Mouse (Mus musculus) lung, postnatal 0 days (tissue): Measurements from ENCODE around the gene Ccdc63. TPM values are rescaled to one million over a fixed set of nuclear protein-coding genes. Genes with fewer than 3 reads are reported as not detected.

Experiments
- ATAC-seq: fragments of 200-750 bp; cut with Nextera tagmentation; 2 replicates; pipeline ENCODE4 v1.8.0; 2017; ENCODE audit warnings: moderate library complexity
- DNase-seq: peaks from one replicate; pipeline ENCODE4 v3.0.0-alpha.2; 2016; ENCODE audit warnings: low spot score
- H3K27ac ChIP-seq: fragments of 300-500 bp; sonication (generic); 2 replicates; pipeline ENCODE4 v1.5.1; 2014; ENCODE audit warnings: antibody characterized with exemption, mild to moderate bottlenecking, low read length, mixed read lengths
- H3K27me3 ChIP-seq: fragments of 300-500 bp; sonication (generic); replicated peaks from 2 replicates; pipeline ENCODE4 v1.6.1; 2014; ENCODE audit warnings: low read length, mixed read lengths; ENCODE audit not compliant: insufficient read depth
- H3K36me3 ChIP-seq: fragments of 300-500 bp; sonication (generic); 2 replicates; pipeline ENCODE4 v1.6.1; 2014; ENCODE audit warnings: low read length, mixed read lengths; ENCODE audit not compliant: insufficient read depth
- H3K4me1 ChIP-seq: fragments of 300-500 bp; sonication (generic); 2 replicates; pipeline ENCODE4 v1.6.1; 2014; ENCODE audit warnings: antibody characterized with exemption, low read depth, low read length, mixed read lengths; ENCODE audit not compliant: insufficient read depth
- H3K4me2 ChIP-seq: fragments of 300-500 bp; sonication (generic); replicated peaks from 2 replicates; pipeline ENCODE4 v1.6.1; 2014; ENCODE audit warnings: low read depth, mild to moderate bottlenecking, low read length, moderate library complexity, mixed read lengths
- H3K4me3 ChIP-seq: fragments of 300-500 bp; sonication (generic); 2 replicates; pipeline ENCODE4 v1.5.1; 2014; ENCODE audit warnings: low read depth, low read length
- H3K9ac ChIP-seq: fragments of 300-500 bp; sonication (generic); replicated peaks from 2 replicates; pipeline ENCODE4 v1.6.1; 2014; ENCODE audit warnings: low read depth, mild to moderate bottlenecking
- H3K9me3 ChIP-seq: fragments of 300-500 bp; sonication (generic); 2 replicates; pipeline ENCODE4 v1.6.1; 2016; ENCODE audit warnings: low read length, mixed read lengths
- CTCF ChIP-seq: IDR thresholded peaks from 2 replicates; pipeline ENCODE4 v1.5.1; 2016; ENCODE audit warnings: antibody characterized with exemption, mild to moderate bottlenecking
- EP300 ChIP-seq: IDR thresholded peaks from 2 replicates; pipeline ENCODE4 v1.6.1; 2016; ENCODE audit warnings: antibody characterized with exemption, mild to moderate bottlenecking, control low read depth
- WGBS: fragments of 180-500 bp; shearing (Covaris S2); extraction: QIAGEN DNeasy Blood & Tissue Kit; methylation state at CpG from one replicate; pipeline ENCODE4 v1.1.7; 2014; 5-methylcytosine and 5-hydroxymethylcytosine counted together
- polyA plus RNA-seq: library from polyadenylated mRNA; unstranded; fragments of >200 nt; fragmentation: Nextera tagmentation; extraction: Ambion mirVana; gene quantifications from 2 replicates; pipeline ENCODE4 v1.2.1, GENCODE M21; 2015

The Ccdc63 gene
- polyA plus RNA-seq, 1 experiment from 2014 or later = 0.18 TPM

DNA sequence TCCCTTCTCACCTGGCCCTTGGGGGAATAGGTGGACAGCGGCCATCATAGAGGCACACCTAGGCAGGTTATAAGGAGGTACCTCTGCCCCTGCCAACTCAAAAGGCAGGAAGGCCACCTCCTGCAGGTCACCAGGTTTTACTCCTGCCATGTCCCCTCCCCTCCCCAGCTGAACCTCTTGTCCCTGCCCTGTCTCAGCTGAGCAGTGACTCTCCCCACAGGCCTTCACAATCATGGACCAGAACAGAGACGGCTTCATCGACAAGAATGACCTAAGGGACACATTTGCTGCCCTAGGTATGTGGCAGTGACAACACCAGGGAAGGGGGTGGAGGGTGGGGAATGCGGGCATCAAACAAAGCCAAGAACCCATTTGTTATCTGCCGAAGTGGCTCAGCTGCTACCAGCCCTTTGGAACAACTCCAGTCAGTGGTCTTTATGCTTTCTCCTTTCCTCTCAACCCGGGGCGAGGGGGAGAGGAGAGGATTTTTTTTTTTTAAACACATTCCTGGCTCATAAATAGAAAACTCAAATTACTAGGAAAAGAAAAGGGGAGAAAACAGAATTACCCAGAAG lies 38.1 kb downstream of the Ccdc63 start:
- WGBS = 15% methylated on average over 7 of the region's 7 CpGs

GRCm38 (mm10) chr5:122094439-122094838 lies 46.2 kb downstream of the Ccdc63 start:
- TF ChIP-seq CTCF = no peak
- TF ChIP-seq EP300 = no peak
- Histone ChIP-seq H3K4me3 (no peak overlapping the region), H3K4me1 (no peaks in the 10 kb centered on the region), H3K9ac (no peak overlapping the region), H3K4me2 (no peak overlapping the region), H3K36me3 (no peaks in the 10 kb centered on the region), H3K27ac (no peak overlapping the region), H3K27me3 (no peaks in the 10 kb centered on the region), H3K9me3 (no peaks in the 10 kb centered on the region)
- WGBS = 80% methylated on average over 10 of the region's 10 CpGs
- ATAC-seq (no peak), DNase-seq (no peak)

More for the DNA sequence above, 38.1 kb downstream of the Ccdc63 start:
- no peaks in the 10 kb centered on the region for H3K4me1 ChIP-seq
- TF ChIP-seq EP300 = no peak
- TF ChIP-seq CTCF = no peak
- H3K27ac ChIP-seq = no peak overlapping the region
- H3K36me3 ChIP-seq = no peaks in the 10 kb centered on the region
- no peak overlapping the region for H3K4me2 ChIP-seq
- H3K9me3 ChIP-seq = no peaks in the 10 kb centered on the region
- ATAC-seq (no peak), DNase-seq (no peak)
- no peak overlapping the region for H3K4me3 ChIP-seq
- H3K9ac ChIP-seq = no peak overlapping the region
- no peaks in the 10 kb centered on the region for H3K27me3 ChIP-seq

DNA sequence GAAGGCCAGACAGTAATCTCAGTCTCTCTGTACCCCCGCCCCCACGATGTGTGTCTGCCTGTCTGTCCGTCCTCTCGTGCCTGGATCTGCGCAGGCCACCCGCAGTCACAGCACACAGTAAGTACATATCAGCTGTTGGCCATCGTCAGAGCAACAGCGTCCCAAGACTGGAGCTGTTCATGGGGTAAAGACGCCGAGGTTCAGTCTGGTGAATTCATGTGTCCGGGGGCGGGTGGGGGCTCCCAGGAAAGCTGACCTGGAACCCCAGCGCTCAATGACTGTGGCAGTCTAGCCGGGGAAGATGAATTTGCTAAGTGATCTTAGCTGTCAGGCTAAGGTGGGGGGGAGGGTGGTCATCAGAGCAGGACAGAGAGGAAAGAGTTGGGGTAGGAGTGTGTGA lies 46.9 kb downstream of the Ccdc63 start:
- no peaks in the 10 kb centered on the region for H3K4me1 ChIP-seq
- H3K9me3 ChIP-seq = no peaks in the 10 kb centered on the region
- H3K4me2 ChIP-seq = no peak overlapping the region
- no peak overlapping the region for H3K27ac ChIP-seq
- TF ChIP-seq CTCF (no peak), EP300 (no peak)
- WGBS = 69% methylated on average over 14 of the region's 14 CpGs
- H3K9ac ChIP-seq = no peak overlapping the region
- H3K36me3 ChIP-seq = no peaks in the 10 kb centered on the region
- ATAC-seq = no peak
- no peaks in the 10 kb centered on the region for H3K27me3 ChIP-seq
- no peak for DNase-seq
- H3K4me3 ChIP-seq = no peak overlapping the region

GRCm38 (mm10) chr5:122092794-122093193 lies 47.8 kb downstream of the Ccdc63 start:
- WGBS = 58% methylated on average over 11 of the region's 11 CpGs
- Histone ChIP-seq H3K9ac (no peak overlapping the region), H3K27ac (no peak overlapping the region), H3K4me2 (no peak overlapping the region), H3K27me3 (no peaks in the 10 kb centered on the region), H3K4me1 (no peaks in the 10 kb centered on the region), H3K36me3 (no peaks in the 10 kb centered on the region), H3K9me3 (no peaks in the 10 kb centered on the region), H3K4me3 (no peak overlapping the region)
- ATAC-seq (no peak; the same call in 1 of the 2 replicates), DNase-seq (no peak)
- TF ChIP-seq CTCF (no peak), EP300 (no peak)

GRCm38 (mm10) chr5:122091070-122091469 lies 49.6 kb downstream of the Ccdc63 start:
- 12% methylated on average over 15 of the region's 15 CpGs for WGBS
- DNase-seq (peak; percentile 37), ATAC-seq (no peak)

DNA sequence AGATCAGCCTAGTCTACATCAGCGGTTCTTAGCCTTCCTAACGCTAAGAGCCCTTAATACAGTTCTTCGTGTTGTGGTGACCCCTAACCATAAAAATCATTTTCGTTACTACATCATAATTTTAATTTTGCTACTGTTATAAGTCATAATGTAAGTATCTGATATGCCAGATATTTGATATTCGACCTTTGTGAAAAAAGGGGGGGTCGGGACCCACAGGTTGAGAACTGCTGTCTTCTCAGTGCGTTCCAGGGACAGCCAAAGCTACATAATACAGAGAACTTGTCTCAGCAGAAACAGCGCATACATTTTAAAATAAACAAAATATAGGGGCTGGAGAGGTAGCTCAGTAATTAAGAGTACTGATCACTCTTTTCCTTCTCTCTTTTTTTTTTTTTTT lies 51.0 kb downstream of the Ccdc63 start:
- no peak overlapping the region for H3K27ac ChIP-seq
- H3K36me3 ChIP-seq = no peaks in the 10 kb centered on the region
- no peaks in the 10 kb centered on the region for H3K4me1 ChIP-seq
- H3K9me3 ChIP-seq = no peaks in the 10 kb centered on the region
- H3K4me2 ChIP-seq = no peak overlapping the region
- TF ChIP-seq EP300 (no peak), CTCF (no peak)
- no peak overlapping the region for H3K9ac ChIP-seq
- no peaks in the 10 kb centered on the region for H3K27me3 ChIP-seq
- H3K4me3 ChIP-seq = no peak overlapping the region
- no peak for ATAC-seq
- no peak for DNase-seq
- WGBS = 79% methylated on average over 8 of the region's 8 CpGs

More at GRCm38 (mm10) chr5:122091070-122091469, 49.6 kb downstream of the Ccdc63 start:
- no peaks in the 10 kb centered on the region for H3K27me3 ChIP-seq
- no peak overlapping the region for H3K27ac ChIP-seq
- H3K9me3 ChIP-seq = no peaks in the 10 kb centered on the region
- H3K4me3 ChIP-seq = no peak overlapping the region
- H3K9ac ChIP-seq = no peak overlapping the region
- no peaks in the 10 kb centered on the region for H3K36me3 ChIP-seq
- H3K4me2 ChIP-seq = no peak overlapping the region
- TF ChIP-seq EP300 (no peak), CTCF (peak; percentile 93)
- H3K4me1 ChIP-seq = no peaks in the 10 kb centered on the region

- Histone ChIP-seq H3K9ac (no peak overlapping the region), H3K9me3 (no peaks in the 10 kb centered on the region), H3K4me3 (no peak overlapping the region), H3K4me1 (no peaks in the 10 kb centered on the region), H3K36me3 (no peaks in the 10 kb centered on the region), H3K27ac (no peak overlapping the region), H3K4me2 (no peak overlapping the region), H3K27me3 (no peaks in the 10 kb centered on the region)
- peak; percentile 97 for TF ChIP-seq CTCF
- TF ChIP-seq EP300 = no peak
- WGBS = under 1% methylated on average over 5 of the region's 5 CpGs
- ATAC-seq = peak; percentile 77
- peak; percentile 88 for DNase-seq
Measured at GRCm38 (mm10) chr5:122088917-122089316, 51.7 kb downstream of the Ccdc63 start.
